Mouse (Mus musculus) retina, adult 2 months (tissue): Measurements from ENCODE around the gene Col18a1.

Source experiments
- DNase-seq: peaks from one replicate; pipeline ENCODE4 v3.0.0-alpha.2; 2012; ENCODE audit warnings: low read depth, low spot score

The Col18a1 gene

DNA sequence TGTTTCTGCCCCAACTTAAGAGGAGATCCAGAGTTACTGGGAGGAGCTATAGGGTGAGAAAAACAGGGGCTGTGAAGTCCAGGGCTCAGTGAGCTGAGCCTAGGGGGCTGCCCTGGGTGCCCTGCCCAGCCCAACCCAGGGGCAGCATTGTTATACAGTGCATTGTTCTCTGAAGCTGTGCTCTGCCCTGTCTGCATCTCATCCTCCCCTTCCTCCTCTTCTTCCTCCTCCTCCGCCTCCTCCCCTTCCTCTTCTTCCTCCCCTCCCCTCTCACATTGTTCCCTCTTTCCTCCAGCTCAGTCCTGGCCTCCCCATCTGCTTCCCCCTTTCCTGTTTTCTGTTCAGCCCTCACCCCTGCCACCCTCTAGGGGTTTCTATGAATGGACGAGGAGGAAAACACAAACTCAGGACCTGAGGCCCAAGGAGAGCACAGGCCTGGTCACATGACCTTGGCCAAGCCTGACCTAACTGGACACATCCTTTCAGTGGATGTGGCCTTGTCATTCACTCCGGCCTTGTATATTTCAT is 16.5 kb upstream of the Col18a1 start:
- DNase-seq: no peak

- DNase-seq: no peak
These were observed 13.8 kb upstream of the Col18a1 start for GRCm38 (mm10) chr10:77180110-77180509.

GRCm38 (mm10) chr10:77178691-77179090 is 12.3 kb upstream of the Col18a1 start:
- DNase-seq: no peak

DNA sequence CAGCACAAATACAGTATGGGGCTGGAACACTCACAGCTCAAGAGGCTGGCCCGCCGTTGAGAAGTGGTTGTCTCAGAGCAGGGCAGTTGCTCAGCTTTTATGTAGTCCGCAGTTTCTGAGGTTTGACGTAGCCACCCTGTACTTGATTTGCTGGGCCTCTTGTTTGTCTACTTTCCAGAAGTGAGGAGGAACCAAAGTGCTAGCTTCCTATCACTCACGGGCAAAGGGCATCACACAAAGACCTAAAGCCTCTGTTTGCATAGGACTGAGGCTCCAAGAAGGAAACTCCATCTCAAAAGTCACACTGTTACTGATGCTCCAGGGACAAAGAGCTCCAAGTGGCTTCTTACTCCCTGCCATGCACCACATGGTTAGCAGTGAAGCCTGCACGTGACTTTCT is 4.1 kb upstream of the Col18a1 start:
- no peak for DNase-seq

GRCm38 (mm10) chr10:77165318-77165945 is 916 bp downstream of the Col18a1 start:
- DNase-seq: no peak

DNA sequence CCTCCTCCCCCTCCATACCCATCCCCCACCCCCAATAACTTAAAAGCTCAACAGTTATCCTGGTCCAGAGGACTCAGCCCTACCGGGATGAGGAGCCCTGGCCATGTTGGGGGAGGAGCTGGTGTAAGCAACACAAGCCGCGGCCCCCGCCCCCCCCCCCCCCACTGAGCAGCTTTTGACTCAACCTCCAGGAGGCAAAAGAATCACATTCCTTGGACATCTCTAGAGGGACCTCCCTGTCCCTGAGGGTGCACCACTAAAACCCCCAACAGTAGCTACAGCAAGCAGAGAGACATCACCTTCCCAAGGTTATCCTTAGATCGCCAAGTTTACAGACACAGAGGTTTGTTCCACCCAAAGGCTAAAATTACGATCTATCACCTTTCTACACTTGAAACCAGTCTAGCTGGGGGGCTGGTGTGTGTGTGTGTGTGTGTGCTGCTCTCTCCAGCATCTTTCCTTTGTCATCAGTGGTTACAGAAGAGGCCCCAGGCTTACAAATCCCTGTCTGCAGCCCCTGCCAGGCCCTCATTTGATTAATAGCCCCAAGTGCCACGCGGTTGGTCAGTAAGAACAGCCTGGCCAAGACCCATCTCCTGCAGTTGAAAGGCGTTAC is 1.8 kb downstream of the Col18a1 start:
- DNase-seq: no peak

- no peak for DNase-seq
These were observed 2.3 kb downstream of the Col18a1 start for GRCm38 (mm10) chr10:77164041-77164436.

DNA sequence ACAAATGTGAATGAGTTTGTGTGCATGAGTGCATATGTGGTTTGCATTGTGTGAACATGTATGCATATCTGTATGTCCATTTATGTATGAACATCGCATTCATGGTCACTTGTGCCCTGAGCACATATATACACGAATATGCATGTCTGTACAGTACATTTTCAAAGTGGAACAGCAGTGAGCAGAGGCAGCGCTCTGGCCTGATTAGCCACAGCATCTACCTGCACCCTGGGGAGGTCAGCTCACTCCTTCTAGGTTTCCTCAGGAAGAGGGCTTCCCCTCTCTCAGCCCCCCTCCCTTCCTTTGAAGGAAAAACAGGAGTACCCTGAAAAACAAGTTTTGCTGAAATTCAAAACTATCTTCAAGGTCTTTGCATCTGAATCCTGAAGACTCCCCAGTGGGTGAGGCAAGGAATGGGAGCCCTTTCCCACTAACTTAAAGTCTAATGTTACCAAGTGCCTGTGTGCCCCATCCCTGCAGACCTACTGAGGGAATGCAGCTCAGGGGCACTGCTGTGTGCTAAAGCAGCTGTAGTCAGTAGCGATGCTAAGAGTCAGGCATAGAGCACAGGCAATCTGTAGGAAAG is 2.9 kb downstream of the Col18a1 start:
- DNase-seq: no peak

- no peak for DNase-seq
These were observed 6.8 kb downstream of the Col18a1 start for GRCm38 (mm10) chr10:77159573-77159972.

DNA sequence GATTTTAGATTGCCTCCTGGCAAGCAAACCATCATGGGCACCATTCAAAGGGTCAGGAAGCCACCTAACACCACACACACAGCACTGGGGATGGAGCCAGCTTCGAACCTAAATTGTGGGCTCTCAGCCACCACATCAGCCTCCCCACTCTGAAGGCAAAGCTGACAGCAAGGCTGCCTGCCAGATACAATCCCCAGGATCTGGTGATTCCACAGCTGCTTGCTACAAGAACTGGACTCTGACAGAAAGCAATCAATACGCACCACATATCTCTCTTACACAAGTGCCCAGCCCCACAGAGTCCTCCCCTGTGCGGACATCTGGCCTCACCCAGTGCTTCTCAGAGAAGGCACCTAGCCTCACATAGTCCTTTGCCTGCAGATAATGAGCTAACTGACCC is 7.4 kb downstream of the Col18a1 start:
- DNase-seq: no peak

DNA sequence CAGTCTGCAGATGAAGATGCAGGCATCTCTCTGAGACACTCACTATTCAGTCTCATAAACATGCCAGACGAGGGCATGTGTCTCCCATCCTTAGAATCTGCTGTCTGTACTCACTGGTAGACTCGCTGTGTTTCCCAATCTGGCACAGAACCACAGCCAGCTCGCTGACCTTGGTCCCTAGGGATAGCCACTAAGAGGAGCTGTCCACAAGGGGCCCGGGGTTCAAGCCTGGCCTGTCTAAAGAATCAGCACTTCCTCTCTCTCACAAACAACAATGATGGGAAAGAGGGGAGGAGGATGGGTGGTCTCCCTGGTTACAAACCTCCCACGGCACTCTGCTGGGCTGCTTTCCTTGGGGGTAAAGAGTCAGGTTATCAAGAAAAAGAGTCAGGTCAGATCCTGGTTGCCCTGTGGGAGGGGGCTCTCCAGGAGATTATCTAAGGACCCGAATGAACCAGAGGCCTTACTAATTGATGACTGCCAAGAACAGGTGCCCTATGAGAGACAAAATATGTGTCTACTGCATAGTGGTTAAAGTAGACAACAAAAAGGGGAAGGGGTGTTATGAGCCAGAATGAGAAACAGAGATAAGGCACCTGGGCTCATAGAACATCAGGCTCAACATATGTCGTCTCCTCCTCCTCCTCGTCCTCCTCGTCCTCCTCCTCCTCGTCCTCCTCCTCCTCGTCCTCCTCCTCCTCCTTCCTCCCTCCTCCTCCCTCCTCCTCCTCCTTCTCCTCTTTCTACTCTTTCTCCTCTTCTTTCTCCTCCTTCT is 8.9 kb downstream of the Col18a1 start:
- no peak for DNase-seq

DNA sequence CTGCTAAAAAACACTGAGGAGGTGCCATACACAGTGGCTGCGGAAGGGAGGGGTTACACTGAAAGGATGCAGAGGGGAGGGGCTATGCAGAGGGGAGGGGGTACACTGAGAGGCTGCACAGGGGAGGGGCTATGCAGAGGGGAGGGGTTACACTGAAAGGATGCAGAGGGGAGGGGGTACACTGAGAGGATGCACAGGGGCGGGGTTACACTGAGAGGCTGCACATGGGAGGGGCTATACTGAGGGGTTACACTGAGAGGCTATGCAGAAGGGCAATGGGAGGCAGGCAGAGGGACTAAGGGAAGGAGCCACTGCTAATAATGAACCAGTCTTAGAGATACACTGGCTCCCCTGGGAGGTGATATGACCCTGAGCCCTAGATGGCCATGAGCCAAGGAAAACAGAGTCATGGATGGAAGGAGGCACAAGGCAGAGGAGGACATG is 14.1 kb downstream of the Col18a1 start:
- no peak for DNase-seq

- DNase-seq: no peak
These were observed 14.8 kb downstream of the Col18a1 start for GRCm38 (mm10) chr10:77151551-77152002.

DNA sequence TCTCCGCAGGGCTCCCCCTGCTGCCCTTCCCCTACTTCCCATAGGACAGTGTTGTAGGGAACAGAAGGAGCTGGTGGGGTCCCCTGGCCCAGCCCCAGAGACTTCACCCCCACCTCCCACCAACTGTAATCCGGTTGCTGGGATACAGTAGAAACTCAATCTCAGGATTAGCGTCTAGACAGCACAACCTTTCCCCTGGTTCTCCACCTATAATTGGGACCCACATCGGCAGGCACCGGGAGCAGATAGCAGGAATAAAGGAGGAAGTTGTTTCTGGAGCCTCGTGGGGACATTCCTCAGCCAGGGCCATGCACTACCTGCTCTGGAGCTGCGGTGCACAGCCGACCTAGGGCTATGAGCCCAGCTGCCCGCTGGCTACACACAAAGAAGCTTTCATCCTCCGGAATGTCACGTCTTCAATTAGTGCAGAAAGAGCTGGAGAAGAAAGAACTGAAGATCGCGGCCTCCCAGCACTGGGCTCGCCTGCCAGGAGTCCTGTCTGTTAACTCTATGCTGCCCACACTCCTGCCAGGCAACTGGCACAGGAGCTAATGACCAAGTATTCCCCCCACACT is 15.3 kb downstream of the Col18a1 start:
- DNase-seq: no peak

DNA sequence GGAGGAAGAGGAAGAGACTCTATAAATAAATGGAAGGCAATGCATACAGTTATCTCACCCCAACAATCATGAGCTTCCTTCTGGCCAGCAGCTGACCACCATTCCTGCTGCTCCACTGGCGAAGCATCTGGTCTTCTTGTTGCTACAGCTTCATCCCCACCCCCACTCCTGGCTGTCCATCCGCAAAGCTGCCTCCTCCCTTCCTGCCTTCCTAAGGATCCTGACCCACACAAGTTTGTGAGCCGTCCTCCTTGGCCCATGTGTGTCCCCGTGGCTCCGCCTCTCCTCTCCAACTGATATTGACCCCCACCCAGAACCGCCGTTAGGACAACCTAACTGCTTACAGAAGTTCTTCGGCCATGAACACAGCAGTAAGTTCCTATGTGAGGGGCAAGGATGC is 16.3 kb downstream of the Col18a1 start:
- no peak for DNase-seq

DNA sequence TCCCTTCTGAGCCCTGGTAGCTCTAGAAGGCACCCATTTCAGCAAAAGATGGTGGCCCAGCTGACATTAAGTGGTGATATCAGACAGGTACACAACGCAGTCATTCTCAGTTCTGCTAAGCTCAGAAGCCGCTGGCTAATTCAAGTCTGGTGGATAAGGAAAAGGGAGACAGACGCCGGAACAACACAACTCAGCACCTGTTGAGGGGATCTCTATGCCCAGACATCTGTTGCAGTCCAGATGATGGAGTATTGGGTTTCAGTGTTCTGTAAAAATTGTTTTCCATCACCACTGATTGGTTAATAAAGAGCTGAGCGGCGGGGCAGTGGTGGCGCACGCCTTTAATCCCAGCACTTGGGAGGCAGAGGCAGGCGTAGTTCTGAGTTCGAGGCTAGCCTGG is 18.8 kb downstream of the Col18a1 start:
- no peak for DNase-seq

DNA sequence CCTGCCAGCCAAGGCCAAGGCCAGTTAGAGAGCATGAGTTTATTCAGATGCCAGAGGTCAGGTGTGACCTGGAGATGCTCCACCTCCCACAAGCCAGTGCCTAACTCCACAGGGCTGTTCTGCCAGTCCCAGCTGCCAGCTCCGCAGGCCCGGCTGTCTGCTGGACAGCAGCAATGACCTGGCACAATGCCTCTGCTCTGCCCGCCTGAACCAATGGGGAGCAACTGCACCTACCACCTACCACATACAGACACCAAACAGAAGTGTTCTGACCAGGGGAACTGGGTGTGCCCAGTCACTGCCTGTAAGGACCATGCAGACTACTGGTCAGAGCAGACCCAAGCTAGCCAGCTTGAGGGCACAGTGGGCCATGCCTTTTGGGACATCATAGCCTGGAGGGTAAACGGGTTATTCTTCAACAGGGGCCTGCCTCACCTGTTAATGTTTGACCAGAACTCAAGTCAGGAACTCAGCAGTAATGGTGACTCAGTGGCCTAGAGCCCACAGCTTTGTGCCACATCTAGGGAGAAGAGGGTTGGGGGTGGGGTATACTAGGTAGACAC is 19.4 kb downstream of the Col18a1 start:
- no peak for DNase-seq

GRCm38 (mm10) chr10:77145946-77146345 is 20.4 kb downstream of the Col18a1 start:
- DNase-seq: no peak

DNA sequence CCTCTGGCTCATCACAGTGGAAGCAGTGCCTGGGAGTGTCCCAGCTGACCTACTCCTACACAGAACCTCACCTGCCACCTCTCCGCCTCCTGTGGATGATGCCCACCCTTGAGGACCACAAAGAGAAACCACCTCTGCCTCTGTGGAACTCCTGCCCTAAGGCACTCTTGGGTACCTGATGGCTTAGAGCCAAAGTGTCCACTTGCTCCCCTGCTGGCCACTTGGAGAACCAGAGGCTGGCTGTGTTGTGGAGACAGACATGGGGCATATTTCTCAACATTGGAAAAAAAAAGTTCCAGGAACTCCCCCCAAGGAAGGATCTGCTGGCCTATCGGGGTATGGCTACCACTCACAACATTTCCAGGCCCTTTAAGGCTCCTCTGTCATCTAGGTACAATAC is 22.0 kb downstream of the Col18a1 start:
- DNase-seq: no peak

GRCm38 (mm10) chr10:77142328-77142727 is 24.0 kb downstream of the Col18a1 start:
- no peak for DNase-seq

DNA sequence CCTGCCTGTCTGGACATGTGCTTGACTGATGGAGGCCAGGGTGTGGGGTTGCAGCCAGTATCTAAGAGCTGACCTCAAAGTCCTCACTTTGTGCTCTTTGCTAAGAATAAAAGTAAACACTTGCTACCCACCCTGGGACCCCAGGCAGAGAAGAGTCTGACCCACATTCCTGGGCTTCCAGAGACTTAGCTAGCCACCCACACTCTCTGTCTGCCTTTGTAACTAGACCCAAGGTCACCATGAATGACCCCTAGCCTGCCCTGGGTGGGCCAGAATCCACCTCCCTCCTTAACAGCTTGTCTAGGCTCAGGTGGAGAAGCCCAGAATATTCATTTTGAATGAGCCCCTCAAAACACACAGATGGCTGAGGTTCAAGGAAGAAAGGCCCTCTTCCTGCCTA is 28.0 kb downstream of the Col18a1 start:
- DNase-seq: no peak

- DNase-seq: no peak
These were observed 30.1 kb downstream of the Col18a1 start for GRCm38 (mm10) chr10:77136205-77136604.
